Mouse (Mus musculus) mature B cell (primary cell): ENCODE measurements around the gene Neurog1.

ENCODE experiments used
- in situ Hi-C: fragments of 300-500 bp; cut with MboI; formaldehyde crosslinking; loops from 2 replicates; pipeline ENCODE4 v1.14.3; 2019

The Neurog1 gene

DNA sequence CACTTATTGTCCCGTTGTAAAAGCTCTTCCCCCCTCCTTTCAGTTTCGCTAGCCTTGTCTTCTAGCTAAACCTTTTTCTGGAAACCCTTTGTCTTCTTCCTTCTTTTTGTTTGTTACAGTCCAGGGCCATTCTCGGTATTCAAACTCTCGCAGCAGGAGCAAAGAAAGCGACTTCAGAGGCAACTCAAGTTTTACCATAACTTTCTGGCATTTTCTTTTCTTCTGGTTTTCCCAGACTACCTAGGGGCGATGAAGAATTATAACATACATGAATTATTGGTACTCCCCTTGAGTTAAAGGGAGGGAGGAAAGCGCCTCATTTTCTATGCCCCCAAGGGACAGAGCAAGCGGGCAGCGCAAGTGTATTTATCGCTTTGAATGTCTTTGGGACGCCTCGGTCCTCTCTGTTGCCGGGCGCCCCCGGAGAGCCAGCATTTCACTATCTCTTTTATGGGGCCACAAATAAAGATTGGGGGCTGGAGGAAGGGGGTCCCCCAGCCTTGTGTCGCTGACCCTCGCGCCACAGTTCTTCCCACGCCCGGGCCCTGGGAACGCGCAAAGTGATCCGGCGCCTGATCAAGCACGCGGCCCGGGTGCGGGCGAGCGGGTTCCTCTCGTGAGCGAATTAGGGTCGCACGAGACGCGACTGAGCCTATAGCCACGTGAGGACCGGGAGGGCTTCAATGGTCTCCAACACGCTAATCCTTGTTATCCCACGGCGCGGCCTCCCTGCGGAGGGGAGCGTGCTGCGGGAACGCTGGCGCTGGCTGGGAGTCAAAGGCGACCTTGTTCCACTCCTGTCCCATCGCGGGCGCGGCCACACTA lies 6.4 kb upstream of the Neurog1 start:
- in situ Hi-C loops, result no loop called here

DNA sequence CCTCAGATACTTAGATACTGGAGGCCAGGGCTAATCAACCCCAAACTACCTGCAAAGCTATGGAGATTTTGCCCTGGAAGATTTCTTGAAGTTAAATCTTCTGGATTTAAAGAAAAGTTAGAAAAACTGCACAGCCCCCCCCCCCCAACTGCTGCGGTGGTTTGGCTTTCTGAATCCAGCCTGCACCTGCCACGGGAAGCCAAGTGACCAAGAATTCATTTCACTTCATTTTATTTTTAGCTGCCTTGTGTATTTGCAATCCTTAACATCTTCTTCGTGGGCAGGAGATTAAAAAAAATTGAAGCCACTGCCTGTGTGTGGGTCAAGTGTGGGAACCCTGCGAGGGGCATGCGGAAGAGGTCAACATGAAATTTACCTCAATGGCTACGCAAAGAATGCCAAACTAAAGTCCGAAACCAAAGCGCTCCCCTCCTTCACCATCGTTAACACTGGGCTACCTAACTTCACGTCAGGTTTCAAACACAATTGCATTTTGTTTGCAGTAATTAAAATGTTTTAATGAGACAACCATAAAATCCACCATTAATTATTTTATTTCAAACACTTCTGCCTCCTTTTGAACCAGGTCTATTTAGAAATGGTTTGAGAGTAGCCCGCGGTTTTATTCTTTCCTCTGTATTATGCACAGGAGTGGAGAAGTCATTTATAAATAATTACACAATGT lies 5.6 kb upstream of the Neurog1 start:
- in situ Hi-C loops, result no loop called here

DNA sequence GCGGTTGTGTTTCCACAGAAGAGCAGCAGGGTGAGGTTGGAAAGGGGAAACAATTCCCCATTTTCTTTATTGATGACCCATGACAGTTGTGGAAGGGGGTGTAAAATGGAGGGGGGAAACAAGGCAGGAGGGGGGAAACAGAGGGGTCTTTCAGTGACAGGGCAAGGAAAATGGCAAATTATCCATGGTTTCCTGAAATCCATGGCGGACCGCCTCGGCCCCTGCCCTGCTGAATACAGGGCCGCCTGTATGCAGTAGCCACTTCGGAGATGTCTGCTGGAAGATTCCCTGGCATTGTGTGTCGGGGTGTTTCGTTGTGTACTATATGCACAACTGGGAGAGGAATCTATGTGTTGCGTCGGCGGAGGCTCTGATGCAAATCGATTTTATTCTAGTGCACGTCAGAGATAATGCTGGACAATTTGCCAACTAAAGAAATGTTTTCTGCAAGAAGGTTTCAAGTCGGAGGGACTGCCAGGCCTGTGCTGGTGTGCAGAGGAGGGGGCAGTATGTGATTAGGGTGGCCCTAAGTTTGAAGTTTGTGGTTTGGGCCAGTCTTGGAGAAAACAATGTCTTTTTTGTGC lies 4.8 kb upstream of the Neurog1 start:
- in situ Hi-C loops, result no loop called here

DNA sequence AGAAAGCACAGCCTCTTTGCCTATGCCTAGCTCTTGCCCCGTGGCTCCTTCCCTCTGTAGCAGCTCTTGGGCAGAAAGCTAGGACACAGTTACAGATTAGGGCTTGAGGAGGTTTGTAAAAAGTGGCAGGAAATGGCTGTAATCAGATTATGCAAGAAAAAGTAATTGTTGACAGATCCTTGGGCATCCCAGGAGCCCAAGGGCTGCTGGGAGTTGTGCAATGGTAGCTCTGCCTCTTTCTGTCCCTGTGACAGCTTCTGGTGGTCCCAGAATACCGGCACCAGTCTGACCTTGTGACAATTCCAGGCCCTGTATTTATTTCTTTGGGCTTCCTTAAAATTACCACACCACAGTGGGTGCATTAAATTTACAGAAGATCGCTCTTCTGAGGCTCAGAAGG lies 1.4 kb upstream of the Neurog1 start:
- in situ Hi-C loops, result no loop called here

DNA sequence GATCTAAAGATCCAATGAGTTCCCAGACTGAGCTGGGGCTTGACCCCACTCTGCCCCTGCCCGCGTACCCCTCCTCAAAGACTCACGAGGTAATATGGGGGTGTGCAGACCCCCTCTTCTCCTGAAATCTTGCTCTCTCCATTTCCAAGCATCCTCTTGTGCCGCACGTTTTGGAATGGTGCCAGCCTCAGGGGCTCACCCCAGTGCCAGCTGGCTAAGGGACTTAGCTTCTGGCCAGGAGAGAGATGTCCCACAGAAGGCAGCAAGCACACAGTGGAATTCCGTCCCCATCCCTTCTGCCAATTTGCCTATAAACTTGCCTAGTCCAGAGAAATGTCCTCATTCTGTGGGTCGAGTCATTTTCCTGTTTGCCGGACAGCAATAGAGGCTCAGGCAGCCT lies 820 bp upstream of the Neurog1 start:
- in situ Hi-C loops, result no loop called here

DNA sequence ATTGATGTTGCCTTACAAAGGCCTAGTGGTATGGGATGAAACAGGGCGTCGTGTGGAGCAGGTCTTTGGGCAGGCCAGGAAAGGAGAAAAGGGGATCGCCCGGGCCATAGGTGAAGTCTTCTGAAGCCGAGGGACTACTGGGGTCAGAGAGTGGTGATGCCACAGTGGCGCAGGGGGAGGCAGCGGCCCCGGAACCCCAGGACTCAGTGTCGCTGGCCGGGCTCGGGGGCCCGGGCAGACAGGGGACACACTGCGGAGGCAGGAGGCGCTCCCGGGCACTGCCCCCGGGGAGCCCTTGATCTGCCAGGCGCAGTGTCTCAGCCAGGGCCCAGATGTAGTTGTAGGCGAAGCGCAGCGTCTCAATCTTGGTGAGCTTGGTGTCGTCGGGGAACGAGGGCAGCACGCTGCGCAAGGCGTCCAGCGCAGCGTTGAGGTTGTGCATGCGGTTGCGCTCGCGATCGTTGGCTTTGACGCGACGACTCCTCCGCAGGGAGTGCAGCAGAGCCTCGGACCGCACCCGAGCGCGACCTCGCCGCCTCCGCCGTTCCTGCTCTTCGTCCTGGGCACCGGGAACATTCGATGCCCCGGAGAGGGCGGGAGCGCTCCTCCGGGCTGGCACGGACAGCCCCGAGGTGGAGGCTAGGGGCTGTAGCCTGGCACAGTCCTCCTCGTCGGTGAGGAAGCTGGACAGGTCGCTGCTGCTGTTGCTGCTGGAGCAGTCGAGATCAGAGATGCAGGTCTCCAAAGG lies 613 bp downstream of the Neurog1 start:
- in situ Hi-C loops, result no loop called here

DNA sequence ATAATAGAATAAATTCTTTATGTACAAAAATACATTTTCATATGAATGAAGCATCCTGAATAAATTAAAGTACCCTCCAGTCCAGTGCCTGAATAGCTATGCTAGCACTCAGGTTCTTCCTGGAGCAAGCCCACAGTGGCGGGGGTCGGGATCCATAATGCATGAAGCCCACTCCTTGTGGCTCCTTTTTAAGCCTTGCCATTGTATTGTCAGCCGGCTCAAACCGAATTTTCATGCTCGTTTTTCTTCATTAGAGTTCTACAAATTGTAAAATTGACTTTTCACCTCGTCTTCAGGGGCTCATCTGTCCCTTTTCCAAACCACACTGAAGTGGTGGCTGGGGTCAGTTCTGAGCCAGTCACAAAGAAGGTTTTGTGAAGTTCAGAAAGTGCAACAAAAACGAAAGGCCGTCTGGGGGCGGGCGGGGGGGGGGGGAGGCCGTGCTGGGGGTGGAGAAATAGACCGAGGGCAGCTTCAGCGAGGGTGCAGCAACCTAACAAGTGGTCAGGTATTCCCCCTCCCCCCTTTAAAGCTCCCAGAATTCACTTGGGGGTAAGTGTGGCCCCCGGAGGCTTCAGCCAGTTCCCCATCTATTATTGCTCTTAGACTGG lies 1.3 kb downstream of the Neurog1 start:
- in situ Hi-C loops, result no loop called here

DNA sequence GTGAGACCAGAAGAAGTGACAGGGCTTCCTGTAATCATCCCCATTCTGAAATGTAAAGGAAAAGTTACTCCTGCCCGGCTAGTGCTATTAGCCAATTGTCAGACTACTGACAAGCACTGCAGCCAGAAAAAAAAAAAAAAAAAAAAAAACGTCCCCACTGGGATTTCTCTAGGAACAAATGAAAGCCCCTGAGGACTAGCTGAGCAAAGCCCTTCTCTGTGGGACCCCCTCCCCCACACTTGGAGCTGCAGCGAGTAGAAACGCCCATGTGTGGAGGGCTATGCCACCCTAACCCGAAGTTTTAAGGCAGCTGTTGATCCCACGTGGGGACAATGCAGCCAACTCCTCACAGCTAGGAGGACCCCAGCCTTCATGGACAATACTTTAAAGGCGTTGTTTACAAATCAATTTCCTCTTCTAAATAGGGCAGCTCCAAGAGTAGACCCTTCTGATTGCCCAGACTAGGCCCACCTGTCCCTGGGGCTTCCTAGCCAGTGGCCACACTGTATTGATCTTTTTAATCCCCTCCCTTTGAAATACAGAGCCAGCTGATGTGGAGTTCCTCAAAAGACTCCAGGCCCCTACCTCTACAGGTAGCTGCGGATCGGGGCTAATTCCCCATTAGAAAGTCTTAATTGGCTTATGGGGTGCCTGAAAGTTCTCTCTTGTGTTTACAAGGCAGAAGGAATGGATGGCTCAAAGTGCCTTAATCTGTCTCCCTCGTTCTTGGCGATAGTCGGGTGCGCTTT lies 2.2 kb downstream of the Neurog1 start:
- in situ Hi-C loops, result no loop called here

DNA sequence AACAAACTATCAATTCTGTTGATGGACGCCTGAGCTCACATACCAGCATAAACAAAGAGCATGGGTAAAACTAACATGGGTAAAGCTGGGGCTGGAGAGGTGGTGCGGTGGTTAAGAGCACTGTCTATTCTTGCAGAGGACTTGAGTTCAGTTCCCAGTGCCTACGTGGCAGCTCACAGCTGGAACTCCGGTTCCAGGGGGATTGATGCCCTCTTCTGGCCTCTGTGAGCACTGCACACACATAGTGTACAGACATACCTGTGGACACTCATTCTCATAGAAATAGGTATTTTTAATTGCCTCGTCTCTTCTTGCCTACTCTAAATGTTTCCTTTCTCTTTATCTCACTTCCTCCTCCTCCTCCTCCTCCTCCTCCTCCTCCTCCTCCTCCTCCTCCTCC lies 8.9 kb downstream of the Neurog1 start:
- in situ Hi-C loops, result no loop called here

DNA sequence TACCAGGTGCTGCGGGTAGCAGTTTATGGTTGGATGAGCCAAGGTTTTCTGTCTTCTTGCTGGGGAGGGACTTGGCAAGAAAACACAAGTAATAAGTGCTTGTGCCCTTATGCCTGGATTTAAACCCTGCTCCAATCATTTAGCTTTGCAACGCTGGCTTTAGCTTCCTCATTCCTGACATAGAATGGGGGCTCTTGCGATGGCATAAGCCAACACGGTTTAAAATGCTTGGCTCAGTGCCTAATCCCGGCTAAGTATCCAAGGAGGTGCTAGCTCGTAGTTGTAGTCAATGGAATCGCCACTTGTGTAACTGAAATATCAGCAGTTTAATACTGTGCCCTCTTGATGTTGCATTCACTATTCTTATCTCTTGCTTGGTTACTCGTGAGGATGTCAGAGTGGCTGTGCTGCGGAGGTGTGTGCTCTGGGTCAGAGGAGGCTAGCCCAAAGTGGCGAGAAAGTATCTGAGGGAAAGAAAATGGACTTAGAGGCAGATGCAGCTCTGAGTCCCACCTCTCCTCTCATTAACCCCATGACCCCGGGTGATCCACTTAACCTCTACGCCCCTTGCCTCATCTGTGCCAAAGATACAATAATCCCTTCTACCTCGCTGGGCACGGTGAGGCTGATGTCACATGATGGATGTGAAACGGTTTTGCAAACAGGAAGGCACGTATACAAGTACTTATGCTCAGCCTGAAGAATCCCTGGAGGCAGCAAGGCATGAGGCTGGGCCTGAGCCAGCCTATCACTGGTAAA lies 11.8 kb downstream of the Neurog1 start:
- in situ Hi-C loops, result no loop called here

DNA sequence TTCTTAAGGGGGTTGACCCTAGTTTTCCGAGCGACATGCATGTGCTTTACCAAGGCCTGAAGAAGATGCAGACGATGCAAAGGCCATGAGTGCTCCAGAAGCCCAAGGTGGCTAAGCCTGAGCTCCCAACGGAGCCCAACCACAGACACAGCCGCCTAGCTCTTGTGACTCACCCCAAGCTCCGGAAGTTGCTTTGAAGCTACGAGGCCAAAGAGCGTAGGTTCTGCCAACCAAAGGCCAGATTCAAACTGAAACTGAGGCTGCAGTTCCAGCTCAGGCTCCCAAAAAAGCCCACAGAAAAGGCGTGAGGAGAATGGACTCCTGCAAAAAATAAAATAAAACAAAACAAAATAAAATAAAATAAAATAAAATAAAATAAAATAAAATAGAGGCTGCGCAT lies 14.1 kb downstream of the Neurog1 start:
- in situ Hi-C loops, result no loop called here

DNA sequence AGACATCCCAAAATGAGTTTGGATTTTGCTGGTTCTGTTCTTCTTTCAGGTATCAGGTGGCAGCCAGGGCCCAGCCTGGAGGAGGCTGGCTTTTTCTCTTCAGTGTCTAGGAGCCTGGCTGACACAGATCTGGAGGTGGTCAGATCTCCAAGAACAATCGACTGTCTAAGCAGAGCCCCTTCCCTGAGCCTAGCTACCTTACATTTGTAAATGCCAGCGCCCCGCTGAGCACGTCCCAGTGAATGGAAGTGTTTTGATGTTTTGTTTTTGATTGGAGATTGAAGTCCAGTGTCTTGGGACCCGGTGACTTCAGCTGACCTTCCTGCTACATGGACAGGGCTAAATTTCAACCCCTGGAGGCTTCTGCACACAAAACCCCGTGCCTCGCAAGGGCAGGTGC lies 15.8 kb downstream of the Neurog1 start:
- in situ Hi-C loops, result no loop called here

DNA sequence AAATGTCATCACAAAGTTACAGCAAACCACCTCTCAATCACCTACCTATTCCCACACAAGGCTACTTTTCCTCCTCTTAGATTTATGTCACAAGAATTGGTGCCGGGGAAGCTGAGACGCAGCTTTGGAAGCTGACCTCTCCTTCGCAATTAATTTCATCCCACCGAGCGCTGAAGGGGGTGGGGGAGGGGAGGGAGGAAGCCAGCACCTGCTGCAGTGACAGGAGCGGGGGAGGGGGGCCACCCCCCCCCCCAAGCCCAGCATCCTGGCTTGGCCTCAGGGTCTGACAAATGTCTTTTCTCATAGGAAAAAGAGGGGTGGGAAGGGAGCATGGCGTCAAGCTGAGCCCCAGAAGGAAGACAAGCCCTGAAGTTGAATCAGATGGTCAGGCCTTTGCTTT lies 23.2 kb downstream of the Neurog1 start:
- in situ Hi-C loops, result no loop called here

DNA sequence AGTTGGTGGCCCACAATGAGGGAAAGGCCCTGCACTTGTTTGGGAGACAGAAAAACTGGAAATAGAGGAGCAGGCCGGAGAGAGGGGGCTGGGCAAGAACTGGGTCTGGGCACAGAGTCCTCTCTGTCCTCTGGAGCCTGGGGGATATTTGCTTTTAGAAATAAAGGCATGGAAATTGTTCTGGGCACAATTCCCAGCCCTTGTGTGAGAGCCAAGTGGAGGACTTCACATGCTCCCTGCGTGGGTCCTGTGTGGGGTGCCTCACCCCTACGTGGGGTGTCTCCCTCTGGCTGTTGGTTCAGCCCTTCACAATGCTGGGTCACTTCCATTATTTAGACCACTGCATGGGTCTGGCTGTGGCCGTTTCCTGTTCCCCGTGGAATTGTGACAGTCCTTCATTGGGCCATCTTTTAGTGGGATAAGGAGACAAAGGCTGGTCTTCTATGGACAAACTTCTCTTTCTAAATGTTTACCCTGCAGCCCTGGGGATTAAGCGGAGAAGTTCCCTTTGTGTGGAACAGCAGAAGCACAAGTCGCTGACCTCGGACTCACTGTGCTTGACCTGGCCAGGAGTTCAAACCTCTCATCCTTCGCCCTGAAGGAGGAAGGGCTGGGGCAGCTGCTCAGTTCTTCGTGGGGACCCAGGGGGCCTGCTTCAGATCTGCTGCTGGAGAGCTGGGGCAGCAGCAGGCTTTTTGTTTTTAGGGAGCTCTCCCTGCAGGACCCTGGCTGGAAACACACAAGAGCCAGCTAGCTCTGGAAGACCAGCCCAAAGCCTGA lies 25.6 kb downstream of the Neurog1 start:
- in situ Hi-C loops, result no loop called here

DNA sequence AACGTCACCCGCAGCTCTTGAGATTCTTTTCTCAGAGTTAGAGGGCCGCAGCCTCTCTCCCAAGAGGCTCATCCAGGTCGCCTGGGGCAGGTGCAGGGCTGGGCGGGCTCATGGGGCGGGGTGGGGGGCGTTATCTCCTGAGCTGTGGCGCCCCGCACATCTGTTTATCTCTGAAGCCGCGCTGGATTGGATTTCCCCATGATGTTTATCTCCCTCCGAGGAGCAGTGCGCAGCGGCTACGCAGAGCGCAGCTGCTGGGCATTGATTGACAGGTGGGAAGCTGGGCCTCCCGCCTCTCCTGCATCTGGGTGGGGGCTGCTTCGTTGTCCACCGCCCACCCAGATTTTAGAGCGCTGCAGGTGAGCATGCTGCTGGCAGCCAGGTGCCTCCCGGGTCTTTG lies 28.3 kb downstream of the Neurog1 start:
- in situ Hi-C loops, result no loop called here

DNA sequence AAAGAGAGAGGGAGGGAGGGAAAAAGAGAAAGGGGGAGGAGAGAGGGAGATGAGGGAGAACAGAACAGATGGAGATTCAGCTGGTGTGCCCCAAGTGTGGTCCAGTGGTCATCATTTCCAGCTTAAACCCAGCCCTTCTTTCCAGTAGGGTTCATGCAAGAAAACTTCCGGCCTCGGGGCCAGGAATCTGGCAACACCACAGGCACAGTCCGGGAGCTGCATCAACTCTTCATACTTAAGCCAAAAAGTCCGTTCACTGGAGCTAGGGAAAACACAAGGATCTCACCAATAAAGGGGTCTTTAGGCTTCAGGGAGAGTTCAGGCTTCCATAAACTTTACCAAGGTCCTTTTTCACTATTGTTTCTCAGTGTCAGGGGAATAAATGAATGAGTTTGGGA lies 29.1 kb downstream of the Neurog1 start:
- in situ Hi-C loops, result no loop called here

DNA sequence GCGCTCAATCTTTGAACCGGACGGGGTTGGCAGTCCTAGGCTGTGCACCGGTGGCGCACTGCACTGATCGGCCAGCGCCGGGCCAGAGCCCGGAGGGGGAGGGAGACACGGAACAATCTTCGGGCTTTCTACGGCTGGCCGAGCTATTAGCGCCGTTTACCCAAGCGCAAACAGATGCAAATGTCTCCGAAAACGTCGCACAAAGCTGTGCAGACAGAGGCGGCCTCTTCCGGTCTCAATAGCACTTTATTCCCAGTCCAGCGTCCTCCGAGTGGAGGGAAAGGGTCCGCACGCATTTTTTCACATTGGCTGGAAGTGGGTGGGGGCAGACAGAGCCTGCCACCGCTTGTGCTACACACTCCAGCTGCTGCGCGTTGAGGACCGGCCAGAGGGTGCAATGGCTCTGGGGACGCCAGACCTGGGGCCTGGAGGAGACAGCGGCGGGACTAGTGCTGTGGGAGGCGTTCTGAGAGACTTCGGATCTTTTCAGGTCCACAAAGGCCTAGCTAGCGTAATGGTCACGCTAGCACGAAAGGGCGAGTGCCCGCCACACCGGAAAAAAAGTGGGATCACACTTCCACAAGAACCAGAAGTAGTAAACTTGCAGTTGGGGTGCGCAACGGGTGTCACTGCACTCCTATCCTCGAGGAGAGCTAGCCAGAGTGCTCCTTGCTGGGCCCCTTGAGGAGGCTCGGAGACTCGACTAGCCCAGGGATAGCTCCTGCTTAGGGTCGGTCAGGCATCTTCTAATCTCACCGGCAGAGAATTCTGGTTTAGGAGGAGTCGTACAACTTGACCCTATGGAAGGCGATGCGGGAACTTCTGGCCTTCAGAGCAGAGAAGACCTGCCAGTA lies 29.7 kb downstream of the Neurog1 start:
- in situ Hi-C loops, result no loop called here

DNA sequence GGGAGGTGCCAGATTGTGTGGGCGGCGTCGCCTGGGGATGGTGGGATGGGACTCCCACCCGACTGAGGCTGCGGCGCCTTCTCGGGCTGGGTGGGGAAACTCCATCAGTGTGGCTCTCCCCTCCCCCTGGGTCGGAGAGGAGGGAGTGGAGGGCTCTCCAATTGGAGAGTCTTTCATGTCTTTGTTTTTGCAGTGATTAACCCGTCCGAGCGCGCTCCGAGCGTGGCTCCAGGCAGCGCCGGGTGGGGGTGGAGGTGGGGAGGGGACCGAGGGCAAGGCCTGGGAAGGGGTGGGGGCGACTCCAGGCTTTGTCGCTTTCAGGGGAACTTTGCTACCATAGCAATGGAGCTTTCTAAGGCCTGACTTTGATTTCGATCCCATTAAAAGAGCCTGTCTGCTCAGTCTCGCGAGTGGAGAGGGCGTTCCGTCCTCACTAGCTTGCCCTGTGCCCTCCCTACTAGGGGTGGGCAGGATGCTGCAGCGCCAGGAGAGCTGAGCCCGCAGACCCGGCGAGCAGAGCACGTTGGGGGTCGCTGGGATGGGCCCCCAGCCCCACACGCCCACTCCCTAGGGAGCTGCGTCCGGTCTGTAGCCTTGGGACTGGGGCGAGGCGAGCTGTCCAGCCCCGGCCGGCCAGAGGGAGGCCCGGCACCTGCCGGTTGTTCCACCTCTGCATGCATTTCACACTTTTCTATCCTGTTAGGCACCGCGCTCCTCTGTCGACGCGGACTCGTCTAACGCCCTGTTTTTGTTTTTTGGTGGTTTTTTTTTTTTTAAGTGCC lies 30.6 kb downstream of the Neurog1 start:
- in situ Hi-C loops, result no loop called here
